Mouse (Mus musculus) limb, embryonic 11.5 days (tissue): ENCODE results near the gene Wdr31. TPM values are rescaled to one million over a fixed set of nuclear protein-coding genes. Genes with fewer than 3 reads are reported as not detected.
A peak's percentile ranks its signal among the peaks of the same experiment; 100 is the strongest.

Experiments used
- ATAC-seq: fragments of 200-750 bp; cut with Nextera tagmentation; 2 replicates; pipeline ENCODE4 v1.8.0; 2017; ENCODE audit warnings: low read depth; ENCODE audit not compliant: insufficient number of reproducible peaks, low FRiP score, low TSS enrichment
- DNase-seq: peaks from one replicate; pipeline ENCODE4 v3.0.0-alpha.2; 2015; ENCODE audit warnings: low spot score
- H3K27ac ChIP-seq: fragments of 300-500 bp; sonication (generic); replicated peaks from 2 replicates; pipeline ENCODE4 v1.5.1; 2014; ENCODE audit warnings: low read depth, mild to moderate bottlenecking, low read length
- H3K27me3 ChIP-seq: fragments of 300-500 bp; sonication (generic); 2 replicates; pipeline ENCODE4 v1.6.1; 2014; ENCODE audit warnings: mild to moderate bottlenecking, low read length, mixed read lengths; ENCODE audit not compliant: control insufficient read depth, insufficient read depth
- H3K36me3 ChIP-seq: fragments of 300-500 bp; sonication (generic); 2 replicates; pipeline ENCODE4 v1.6.1; 2014; ENCODE audit warnings: mild to moderate bottlenecking, low read length, moderate library complexity, mixed read lengths; ENCODE audit not compliant: control insufficient read depth, insufficient read depth
- H3K4me1 ChIP-seq: fragments of 300-500 bp; sonication (generic); 2 replicates; pipeline ENCODE4 v1.6.1; 2014; ENCODE audit warnings: low read length, mixed read lengths; ENCODE audit not compliant: control insufficient read depth, insufficient read depth
- H3K4me2 ChIP-seq: fragments of 300-500 bp; sonication (generic); 2 replicates; pipeline ENCODE4 v1.6.1; 2014; ENCODE audit warnings: low read depth, mild to moderate bottlenecking, moderate library complexity; ENCODE audit not compliant: severe bottlenecking
- H3K4me3 ChIP-seq: fragments of 300-500 bp; sonication (generic); 2 replicates; pipeline ENCODE4 v1.5.1; 2014; ENCODE audit warnings: low read depth, low read length
- H3K9ac ChIP-seq: fragments of 300-500 bp; sonication (generic); 2 replicates; pipeline ENCODE4 v1.6.1; 2014; ENCODE audit warnings: mild to moderate bottlenecking, low read length
- H3K9me3 ChIP-seq: fragments of 300-500 bp; sonication (generic); 2 replicates; pipeline ENCODE4 v1.6.1; 2016; ENCODE audit warnings: low read length; ENCODE audit not compliant: control insufficient read depth
- WGBS: fragments of 180-500 bp; shearing (Covaris S2); extraction: QIAGEN DNeasy Blood & Tissue Kit; methylation state at CpG from one replicate; pipeline ENCODE4 v1.1.7; 2014; 5-methylcytosine and 5-hydroxymethylcytosine counted together
- polyA plus RNA-seq: library from polyadenylated mRNA; unstranded; fragments of >200 nt; fragmentation: Nextera tagmentation; extraction: Ambion mirVana; gene quantifications from 2 replicates; pipeline ENCODE4 v1.2.1, GENCODE M21; 2014

Gene Wdr31
- polyA plus RNA-seq, 1 experiment from 2014 or later, result 8.1 TPM

GRCm38 (mm10) chr4:62409615-62410014 is 61.1 kb downstream of the Wdr31 start:
- Histone ChIP-seq H3K4me3 (peak overlapping the region; percentile 75), H3K27ac (no peak overlapping the region), H3K9ac (peak overlapping the region; percentile 78), H3K4me1 (0 out of 2 replicates have a peak, but pooled peaks cover 2% of the 10 kb centered on the region), H3K27me3 (no peaks in the 10 kb centered on the region), H3K9me3 (no peaks in the 10 kb centered on the region), H3K4me2 (peak overlapping the region; percentile 56), H3K36me3 (peaks cover 8% of the 10 kb centered on the region)
- WGBS, result 35% methylated on average over 6 of the region's 6 CpGs
- DNase-seq (no peak), ATAC-seq (no peak)

- DNase-seq, result peak; percentile 98
- H3K9ac ChIP-seq, result peak within 1 kb of the TSS; percentile 82
- under 1% methylated on average over 39 of the region's 39 CpGs for WGBS
- H3K27me3 ChIP-seq, result no peaks in the 10 kb centered on the region
- peak within 1 kb of the TSS; percentile 56 for H3K4me2 ChIP-seq
- peak within 1 kb of the TSS; percentile 59 for H3K27ac ChIP-seq
- no peaks in the 10 kb centered on the region for H3K9me3 ChIP-seq
- peaks cover 8% of the 10 kb centered on the region for H3K36me3 ChIP-seq
- ATAC-seq, result peak; percentile 98
- H3K4me1 ChIP-seq, result 0 out of 2 replicates have a peak, but pooled peaks cover 2% of the 10 kb centered on the region
- H3K4me3 ChIP-seq, result peak within 1 kb of the TSS; percentile 75
These were observed 62.0 kb downstream of the Wdr31 start, which contains the start of the genes Cdc26 and Prpf4 for GRCm38 (mm10) chr4:62408601-62409282. Cdc26 (minus strand) TSS chr4:62408642. Prpf4 (plus strand) TSS chr4:62408797.

- H3K27ac ChIP-seq, result peak overlapping the region; percentile 59; the same call in 1 of the 2 replicates
- peak overlapping the region; percentile 33 for H3K4me2 ChIP-seq
- peak; percentile 2; the same call in 1 of the 2 replicates for ATAC-seq
- H3K9me3 ChIP-seq, result no peaks in the 10 kb centered on the region
- peak; percentile 81 for DNase-seq
- H3K4me3 ChIP-seq, result peak overlapping the region; percentile 75
- H3K4me1 ChIP-seq, result 0 out of 2 replicates have a peak, but pooled peaks cover 2% of the 10 kb centered on the region
- no peaks in the 10 kb centered on the region for H3K27me3 ChIP-seq
- peak overlapping the region; percentile 82 for H3K9ac ChIP-seq
- H3K36me3 ChIP-seq, result peaks cover 7% of the 10 kb centered on the region
- WGBS, result under 1% methylated on average over 35 of the region's 35 CpGs
These were observed 62.7 kb downstream of the Wdr31 start for GRCm38 (mm10) chr4:62407730-62408582.

- H3K4me1 ChIP-seq, result 0 out of 2 replicates have a peak, but pooled peaks cover 2% of the 10 kb centered on the region
- no peak overlapping the region for H3K27ac ChIP-seq
- no peak overlapping the region for H3K9ac ChIP-seq
- H3K9me3 ChIP-seq, result no peaks in the 10 kb centered on the region
- H3K27me3 ChIP-seq, result no peaks in the 10 kb centered on the region
- no peak for DNase-seq
- peaks cover 10% of the 10 kb centered on the region; the same call in 1 of the 2 replicates for H3K36me3 ChIP-seq
- WGBS, result 87% methylated on average over 4 of the region's 4 CpGs
- no peak for ATAC-seq
- H3K4me2 ChIP-seq, result no peak overlapping the region
- H3K4me3 ChIP-seq, result no peak overlapping the region
These were observed 64.6 kb downstream of the Wdr31 start for GRCm38 (mm10) chr4:62406133-62406532.

- Histone ChIP-seq H3K36me3 (peaks cover 41% of the 10 kb centered on the region), H3K9ac (no peak overlapping the region), H3K4me2 (no peak overlapping the region), H3K9me3 (no peaks in the 10 kb centered on the region), H3K27ac (no peak overlapping the region), H3K27me3 (no peaks in the 10 kb centered on the region), H3K4me1 (no peaks in the 10 kb centered on the region), H3K4me3 (no peak overlapping the region)
- WGBS, result 94% methylated on average over 3 of the region's 3 CpGs
- no peak for ATAC-seq
- DNase-seq, result no peak
These were observed 71.7 kb downstream of the Wdr31 start for GRCm38 (mm10) chr4:62398956-62399355.

Other genes with a start within 250 kb of the Wdr31 start
- 24.1 and 24.9 TPM in 2 replicates for gene Zfp37, start 239.8 kb downstream of the Wdr31 start, polyA plus RNA-seq
- gene Slc31a2, start 208.3 kb downstream of the Wdr31 start, polyA plus RNA-seq, result 9.6 and 11.3 TPM in 2 replicates
- gene Fkbp15, start 110.3 kb downstream of the Wdr31 start, polyA plus RNA-seq, result 19.9 and 22.2 TPM in 2 replicates
- 43.2 and 44.7 TPM in 2 replicates for gene Slc31a1, start 110.2 kb downstream of the Wdr31 start, polyA plus RNA-seq
- gene Cdc26, start 62.3 kb downstream of the Wdr31 start, polyA plus RNA-seq, result 223 and 254 TPM in 2 replicates
- gene Prpf4, start 62.1 kb downstream of the Wdr31 start, polyA plus RNA-seq, result 36.6 and 37.3 TPM in 2 replicates
- not detected in 2 replicates for gene Rnf183, start 35.6 kb downstream of the Wdr31 start, polyA plus RNA-seq
- 0.91 and 1.2 TPM in 2 replicates for gene Bspry, start 9.2 kb upstream of the Wdr31 start, polyA plus RNA-seq
- 16.5 TPM in 2 replicates for gene Hdhd3, start 32.6 kb upstream of the Wdr31 start, polyA plus RNA-seq
- gene Alad, start 49.0 kb upstream of the Wdr31 start, polyA plus RNA-seq, result 87.8 and 95.9 TPM in 2 replicates
- gene Pole3, start 54.2 kb upstream of the Wdr31 start, polyA plus RNA-seq, result 107 and 116 TPM in 2 replicates
- gene 4933430I17Rik, start 54.5 kb upstream of the Wdr31 start, polyA plus RNA-seq, result 1.3 and 1.4 TPM in 2 replicates
- 20.1 and 22.9 TPM in 2 replicates for gene Rgs3, start 89.0 kb upstream of the Wdr31 start, polyA plus RNA-seq